Mouse (Mus musculus) erythroblast, embryonic 14.5 days (primary cell): ENCODE measurements around the gene Svep1.

Source experiments
- GATA1 ChIP-seq: IDR thresholded peaks from 2 replicates; pipeline ENCODE4 v1.6.1; 2012; ENCODE audit warnings: low read length, inconsistent platforms, mixed read lengths
- TAL1 ChIP-seq: IDR thresholded peaks from 3 replicates; pipeline ENCODE4 v1.6.1; 2012; ENCODE audit warnings: low read length, inconsistent platforms, mixed read lengths

GRCm38 (mm10) chr4:58077536-58077935 lies 129.1 kb downstream of the Svep1 start:
- TF ChIP-seq TAL1 (no peak), GATA1 (no peak)
